Mouse (Mus musculus): Measurements from ENCODE around the gene Kctd14. TPM values are rescaled to one million over a fixed set of nuclear protein-coding genes. Genes with fewer than 3 reads are reported as not detected.

The Kctd14 gene
- polyA plus RNA-seq, 1 experiment, result 6.5 TPM

DNA sequence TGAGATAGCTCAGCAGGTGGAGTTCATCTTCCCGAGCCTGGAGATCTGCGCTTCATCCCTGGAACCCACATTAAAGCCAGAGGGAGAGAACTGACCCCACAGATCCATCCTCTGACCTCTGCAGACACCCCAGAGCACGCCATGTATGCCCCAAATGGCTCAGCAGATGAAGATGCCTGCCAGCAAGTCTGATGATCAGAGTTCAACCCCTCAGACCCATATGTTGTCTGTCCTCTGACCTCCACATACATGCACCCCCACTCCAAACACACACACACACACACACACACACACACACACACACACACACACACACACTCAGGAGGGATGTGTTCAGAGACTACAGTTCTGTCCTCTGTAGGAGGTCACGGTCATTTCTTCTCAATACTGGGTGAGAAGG lies 34.6 kb upstream of the Kctd14 start:
- Histone ChIP-seq H3K36me3 (ENCODE audit: control insufficient read depth, insufficient read depth, low read length) (no peaks in the 10 kb centered on the region; the same call in 1 of the 2 replicates), H3K4me1 (ENCODE audit: control insufficient read depth, insufficient read depth, insufficient read length) (no peaks in the 10 kb centered on the region), H3K27ac (ENCODE audit: insufficient read depth, low read length) (no peak overlapping the region), H3K27me3 (ENCODE audit: control insufficient read depth, insufficient read depth, low read length) (no peaks in the 10 kb centered on the region), H3K4me3 (ENCODE audit: extremely low read depth, insufficient read depth, insufficient read length) (no peak overlapping the region)
- WGBS, result 98% methylated on average over 4 of the region's 4 CpGs
- TF ChIP-seq CTCF (IDR thresholded peaks at IDR 0.05; ENCODE audit: extremely low read depth, insufficient read depth, insufficient read length, insufficient replicate concordance) (no peak), POLR2A (IDR thresholded peaks at IDR 0.05; ENCODE audit: low read depth, low read length) (no peak)
- no peak for DNase-seq (ENCODE audit: low read depth in 1 of 2, low spot score in 2 of 2)

GRCm38 (mm10) chr7:97416906-97417777 lies 34.0 kb upstream of the Kctd14 start, which contains the start of gene Thrsp:
Gene Thrsp, minus strand, starts transcription at chr7:97417730.
- DNase-seq (ENCODE audit: low read depth in 1 of 2, low spot score in 2 of 2), result no peak
- Histone ChIP-seq H3K27ac (ENCODE audit: insufficient read depth, low read length) (no peak within 1 kb of the TSS), H3K36me3 (ENCODE audit: control insufficient read depth, insufficient read depth, low read length) (no peaks in the 10 kb centered on the region; the same call in 1 of the 2 replicates), H3K4me3 (ENCODE audit: extremely low read depth, insufficient read depth, insufficient read length) (no peak within 1 kb of the TSS), H3K4me1 (ENCODE audit: control insufficient read depth, insufficient read depth, insufficient read length) (no peaks in the 10 kb centered on the region), H3K27me3 (ENCODE audit: control insufficient read depth, insufficient read depth, low read length) (no peaks in the 10 kb centered on the region)
- TF ChIP-seq CTCF (IDR thresholded peaks at IDR 0.05; ENCODE audit: extremely low read depth, insufficient read depth, insufficient read length, insufficient replicate concordance), result no peak
- TF ChIP-seq POLR2A (IDR thresholded peaks at IDR 0.05; ENCODE audit: low read depth, low read length), result no peak
- 75% methylated on average over 25 of the region's 25 CpGs for WGBS

DNA sequence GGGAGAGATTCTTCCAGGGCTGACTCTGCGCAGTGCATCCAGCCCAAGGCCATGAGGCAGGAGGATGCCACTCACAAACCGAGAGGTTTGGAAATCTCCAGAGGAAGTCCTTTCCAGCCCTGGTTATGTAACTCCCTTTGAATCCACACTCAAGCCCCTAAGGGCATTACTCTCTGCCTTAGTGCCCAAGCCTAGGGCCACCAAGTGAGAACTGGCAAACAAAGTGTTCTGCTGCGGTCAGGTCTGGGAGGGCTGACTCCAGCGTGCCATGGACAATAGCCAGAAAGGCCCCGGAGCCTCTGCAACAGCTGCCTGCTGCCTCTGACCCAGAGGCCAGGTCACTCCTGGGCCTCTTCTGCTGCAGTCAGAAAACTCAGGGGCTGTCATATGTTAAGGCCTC lies 32.4 kb upstream of the Kctd14 start:
- Histone ChIP-seq H3K4me1 (ENCODE audit: control insufficient read depth, insufficient read depth, insufficient read length) (no peaks in the 10 kb centered on the region), H3K27ac (ENCODE audit: insufficient read depth, low read length) (0 out of 2 replicates have a peak overlapping the region, but pooled peaks have one; percentile 17), H3K27me3 (ENCODE audit: control insufficient read depth, insufficient read depth, low read length) (no peaks in the 10 kb centered on the region), H3K4me3 (ENCODE audit: extremely low read depth, insufficient read depth, insufficient read length) (no peak overlapping the region), H3K36me3 (ENCODE audit: control insufficient read depth, insufficient read depth, low read length) (no peaks in the 10 kb centered on the region)
- 80% methylated on average over 5 of the region's 5 CpGs for WGBS
- DNase-seq (ENCODE audit: low read depth in 1 of 2, low spot score in 2 of 2), result no peak
- TF ChIP-seq POLR2A (IDR thresholded peaks at IDR 0.05; ENCODE audit: low read depth, low read length), result no peak
- TF ChIP-seq CTCF (IDR thresholded peaks at IDR 0.05; ENCODE audit: extremely low read depth, insufficient read depth, insufficient read length, insufficient replicate concordance), result no peak

GRCm38 (mm10) chr7:97419163-97419562 lies 32.0 kb upstream of the Kctd14 start:
- WGBS, result 84% methylated on average over 5 of the region's 5 CpGs
- Histone ChIP-seq H3K4me3 (ENCODE audit: extremely low read depth, insufficient read depth, insufficient read length) (no peak overlapping the region), H3K4me1 (ENCODE audit: control insufficient read depth, insufficient read depth, insufficient read length) (no peaks in the 10 kb centered on the region), H3K27ac (ENCODE audit: insufficient read depth, low read length) (no peak overlapping the region), H3K36me3 (ENCODE audit: control insufficient read depth, insufficient read depth, low read length) (no peaks in the 10 kb centered on the region), H3K27me3 (ENCODE audit: control insufficient read depth, insufficient read depth, low read length) (no peaks in the 10 kb centered on the region)
- no peak for TF ChIP-seq CTCF (IDR thresholded peaks at IDR 0.05; ENCODE audit: extremely low read depth, insufficient read depth, insufficient read length, insufficient replicate concordance)
- no peak for TF ChIP-seq POLR2A (IDR thresholded peaks at IDR 0.05; ENCODE audit: low read depth, low read length)
- DNase-seq (ENCODE audit: low read depth in 1 of 2, low spot score in 2 of 2), result no peak

- DNase-seq (ENCODE audit: low read depth in 1 of 2, low spot score in 2 of 2), result no peak
- TF ChIP-seq CTCF (IDR thresholded peaks at IDR 0.05; ENCODE audit: extremely low read depth, insufficient read depth, insufficient read length, insufficient replicate concordance) (no peak), POLR2A (IDR thresholded peaks at IDR 0.05; ENCODE audit: low read depth, low read length) (no peak)
- H3K27me3 ChIP-seq (ENCODE audit: control insufficient read depth, insufficient read depth, low read length), result no peaks in the 10 kb centered on the region
- no peak overlapping the region for H3K4me3 ChIP-seq (ENCODE audit: extremely low read depth, insufficient read depth, insufficient read length)
- 89% methylated on average over 1 of the region's 1 CpGs for WGBS
- no peaks in the 10 kb centered on the region for H3K4me1 ChIP-seq (ENCODE audit: control insufficient read depth, insufficient read depth, insufficient read length)
- no peaks in the 10 kb centered on the region for H3K36me3 ChIP-seq (ENCODE audit: control insufficient read depth, insufficient read depth, low read length)
- no peak overlapping the region for H3K27ac ChIP-seq (ENCODE audit: insufficient read depth, low read length)
Measured at GRCm38 (mm10) chr7:97420406-97420805, 30.7 kb upstream of the Kctd14 start.

GRCm38 (mm10) chr7:97420958-97421651 lies 30.0 kb upstream of the Kctd14 start:
- Histone ChIP-seq H3K27ac (ENCODE audit: insufficient read depth, low read length) (no peak overlapping the region), H3K4me1 (ENCODE audit: control insufficient read depth, insufficient read depth, insufficient read length) (0 out of 2 replicates have a peak, but pooled peaks cover 2% of the 10 kb centered on the region), H3K36me3 (ENCODE audit: control insufficient read depth, insufficient read depth, low read length) (no peaks in the 10 kb centered on the region), H3K27me3 (ENCODE audit: control insufficient read depth, insufficient read depth, low read length) (no peaks in the 10 kb centered on the region), H3K4me3 (ENCODE audit: extremely low read depth, insufficient read depth, insufficient read length) (no peak overlapping the region)
- TF ChIP-seq POLR2A (IDR thresholded peaks at IDR 0.05; ENCODE audit: low read depth, low read length) (no peak), CTCF (IDR thresholded peaks at IDR 0.05; ENCODE audit: extremely low read depth, insufficient read depth, insufficient read length, insufficient replicate concordance) (no peak)
- no peak for DNase-seq (ENCODE audit: low read depth in 1 of 2, low spot score in 2 of 2)
- 85% methylated on average over 8 of the region's 8 CpGs for WGBS
